Mouse (Mus musculus) embryo, embryonic 10 days (tissue): ENCODE measurements around the gene Dlg5.
A peak's percentile ranks its signal among the peaks of the same experiment; 100 is the strongest.

ENCODE experiments used
- DNase-seq: peaks from one replicate; pipeline ENCODE4 v3.0.0-alpha.2; 2015; ENCODE audit warnings: low spot score

The Dlg5 gene

GRCm38 (mm10) chr14:24245177-24246081, at the start of gene Dlg5:
Dlg5 (minus strand) TSS chr14:24245920.
- peak; percentile 69 for DNase-seq

- DNase-seq = peak; percentile 2
Observed at GRCm38 (mm10) chr14:24293631-24294030, 47.9 kb upstream of the Dlg5 start.

- DNase-seq = peak; percentile 0
Observed at GRCm38 (mm10) chr14:24292914-24293313, 47.2 kb upstream of the Dlg5 start, which contains the start of gene E330034G19Rik. E330034G19Rik (plus strand) TSS chr14:24293214.

- DNase-seq = peak; percentile 1
Observed at GRCm38 (mm10) chr14:24290726-24291125, 45.0 kb upstream of the Dlg5 start.

GRCm38 (mm10) chr14:24286136-24286535, 40.4 kb upstream of the Dlg5 start:
- DNase-seq = no peak

GRCm38 (mm10) chr14:24282276-24282675, 36.6 kb upstream of the Dlg5 start:
- DNase-seq = no peak

- no peak for DNase-seq
Observed at GRCm38 (mm10) chr14:24281278-24281677, 35.6 kb upstream of the Dlg5 start.

- DNase-seq = peak; percentile 65
Observed at GRCm38 (mm10) chr14:24275534-24275933, 29.8 kb upstream of the Dlg5 start.

GRCm38 (mm10) chr14:24273575-24273974, 27.9 kb upstream of the Dlg5 start:
- DNase-seq = peak; percentile 24

GRCm38 (mm10) chr14:24269571-24269970, 23.9 kb upstream of the Dlg5 start:
- no peak for DNase-seq

GRCm38 (mm10) chr14:24262915-24263314, 17.2 kb upstream of the Dlg5 start:
- peak; percentile 69 for DNase-seq

- no peak for DNase-seq
Observed at GRCm38 (mm10) chr14:24262382-24262781, 16.7 kb upstream of the Dlg5 start.

GRCm38 (mm10) chr14:24260391-24260790, 14.7 kb upstream of the Dlg5 start:
- DNase-seq = no peak

GRCm38 (mm10) chr14:24255956-24256355, 10.2 kb upstream of the Dlg5 start:
- no peak for DNase-seq

- DNase-seq = peak; percentile 77
Observed at GRCm38 (mm10) chr14:24253611-24254202, 8.0 kb upstream of the Dlg5 start.

- DNase-seq = no peak
Observed at GRCm38 (mm10) chr14:24251326-24251725, 5.6 kb upstream of the Dlg5 start.

GRCm38 (mm10) chr14:24249926-24250325, 4.2 kb upstream of the Dlg5 start:
- DNase-seq = no peak

- peak; percentile 31 for DNase-seq
Observed at GRCm38 (mm10) chr14:24244330-24245176, 1.2 kb downstream of the Dlg5 start.

GRCm38 (mm10) chr14:24242016-24242415, 3.7 kb downstream of the Dlg5 start:
- DNase-seq = no peak

- no peak for DNase-seq
Observed at GRCm38 (mm10) chr14:24240831-24241230, 4.9 kb downstream of the Dlg5 start.

- no peak for DNase-seq
Observed at GRCm38 (mm10) chr14:24239651-24240050, 6.1 kb downstream of the Dlg5 start.

- no peak for DNase-seq
Observed at GRCm38 (mm10) chr14:24235954-24236353, 9.8 kb downstream of the Dlg5 start.
